Mouse (Mus musculus) hindbrain, embryonic 10.5 days (tissue): ENCODE measurements at regions not wholly inside any gene's neighbourhood (a gene's known extent, or its start where the extent isn't known, plus 50 kb on each side); places are given as distances from the start of the nearest gene placed in this dataset.
"Not testable (repeated sequence)": the region's sequence is repeated elsewhere in the genome, so short reads cannot be mapped to it uniquely, and the experiment has no call there.

ENCODE experiments used
- DNase-seq: peaks from one replicate; pipeline ENCODE4 v3.0.0-alpha.2; 2017; ENCODE audit warnings: low spot score
- H3K27ac ChIP-seq: fragments of 300-500 bp; sonication (generic); 2 replicates; pipeline ENCODE4 v1.5.1; 2016; ENCODE audit warnings: mild to moderate bottlenecking, moderate library complexity
- H3K27me3 ChIP-seq: fragments of 300-500 bp; sonication (generic); 2 replicates; pipeline ENCODE4 v1.6.1; 2016; ENCODE audit warnings: mild to moderate bottlenecking; ENCODE audit not compliant: poor library complexity, insufficient read depth, severe bottlenecking
- H3K36me3 ChIP-seq: fragments of 300-500 bp; sonication (generic); 2 replicates; pipeline ENCODE4 v1.6.1; 2016; ENCODE audit warnings: mild to moderate bottlenecking, moderate library complexity
- H3K4me1 ChIP-seq: fragments of 300-500 bp; sonication (generic); replicated peaks from 2 replicates; pipeline ENCODE4 v1.6.1; 2016; ENCODE audit warnings: mild to moderate bottlenecking
- H3K4me3 ChIP-seq: fragments of 300-500 bp; sonication (generic); 2 replicates; pipeline ENCODE4 v1.5.1; 2016; ENCODE audit warnings: mild to moderate bottlenecking, moderate library complexity
- H3K9me3 ChIP-seq: fragments of 300-500 bp; sonication (generic); 2 replicates; pipeline ENCODE4 v1.6.1; 2016; ENCODE audit warnings: mild to moderate bottlenecking, moderate library complexity
- WGBS: fragments of 180-500 bp; shearing (Covaris S2); methylation state at CpG from one replicate; pipeline ENCODE4 v1.1.7; 2016; 5-methylcytosine and 5-hydroxymethylcytosine counted together

DNA sequence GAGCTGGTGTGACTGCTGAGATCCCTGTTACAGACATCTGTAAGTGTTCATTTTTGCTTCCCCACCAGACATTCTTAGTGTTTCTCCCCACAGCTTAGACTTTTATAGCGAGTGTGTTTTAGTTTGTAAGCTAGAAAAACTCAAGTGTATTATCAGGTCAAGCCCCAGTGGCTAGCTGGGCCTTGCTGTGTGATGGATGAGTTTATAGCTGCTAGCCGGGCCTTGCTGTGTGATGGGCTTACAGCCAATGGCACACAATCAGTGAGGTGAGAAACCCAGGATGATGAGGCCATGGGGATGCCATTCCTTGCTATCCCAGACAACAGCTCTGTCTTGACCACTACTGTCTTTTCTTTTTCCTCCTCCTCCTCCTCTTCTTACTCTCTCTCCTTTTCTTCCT is 197.7 kb upstream of the Dpp6 start:
- H3K27me3 ChIP-seq = no peaks in the 10 kb centered on the region
- no peaks in the 10 kb centered on the region for H3K36me3 ChIP-seq
- H3K4me1 ChIP-seq = no peaks in the 10 kb centered on the region
- H3K4me3 ChIP-seq = no peak overlapping the region
- H3K9me3 ChIP-seq = no peaks in the 10 kb centered on the region
- WGBS = 84% methylated on average over 2 of the region's 2 CpGs
- DNase-seq = no peak
- no peak overlapping the region for H3K27ac ChIP-seq

DNA sequence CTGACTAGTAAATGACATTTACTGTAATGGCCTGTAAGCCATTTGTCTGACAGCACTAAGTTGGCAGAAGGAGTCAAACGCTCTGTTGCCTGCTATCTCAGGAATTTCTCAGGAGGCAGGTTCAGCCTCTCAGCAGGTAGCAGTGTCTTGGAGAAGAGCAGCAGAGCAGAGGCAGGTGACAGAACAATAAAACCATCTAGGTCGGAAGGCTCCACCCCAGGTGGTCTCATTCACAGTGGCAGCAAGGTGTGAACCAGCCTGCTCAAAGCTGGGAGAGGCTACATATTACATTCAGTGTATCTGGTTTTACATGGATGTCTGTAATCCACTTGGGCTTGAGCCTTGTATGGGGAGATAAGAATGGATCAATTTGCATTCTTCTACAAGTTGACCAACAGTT is 194.9 kb upstream of the Dpp6 start:
- Histone ChIP-seq H3K27ac (no peak overlapping the region), H3K4me1 (no peaks in the 10 kb centered on the region), H3K9me3 (no peaks in the 10 kb centered on the region), H3K4me3 (no peak overlapping the region), H3K36me3 (no peaks in the 10 kb centered on the region), H3K27me3 (no peaks in the 10 kb centered on the region)
- DNase-seq = no peak
- WGBS = 41% methylated on average over 2 of the region's 2 CpGs

DNA sequence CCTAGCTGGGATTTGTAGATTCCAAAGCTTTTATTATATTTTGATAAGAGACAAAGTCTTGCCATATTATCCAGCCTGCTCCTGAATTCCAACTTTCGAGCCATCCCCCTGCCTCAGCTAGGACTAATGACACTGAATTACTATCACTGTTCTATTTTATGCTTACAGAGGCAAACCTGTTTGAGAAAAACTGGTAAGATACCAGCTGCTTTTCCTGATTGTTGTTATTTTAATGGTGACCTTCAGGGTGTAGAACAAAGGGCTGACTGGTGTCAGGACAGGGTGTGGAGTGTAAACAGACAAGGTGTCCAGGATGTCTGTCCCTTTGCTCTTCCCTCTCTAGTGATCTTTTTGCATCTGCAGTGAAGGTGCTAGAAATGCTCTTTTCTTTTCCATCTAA is 145.5 kb upstream of the Dpp6 start:
- no peak overlapping the region for H3K4me3 ChIP-seq
- no peaks in the 10 kb centered on the region for H3K9me3 ChIP-seq
- WGBS = 72% methylated on average over 1 of the region's 1 CpGs
- H3K4me1 ChIP-seq = no peaks in the 10 kb centered on the region
- no peak for DNase-seq
- no peaks in the 10 kb centered on the region for H3K27me3 ChIP-seq
- no peaks in the 10 kb centered on the region for H3K36me3 ChIP-seq
- no peak overlapping the region for H3K27ac ChIP-seq

DNA sequence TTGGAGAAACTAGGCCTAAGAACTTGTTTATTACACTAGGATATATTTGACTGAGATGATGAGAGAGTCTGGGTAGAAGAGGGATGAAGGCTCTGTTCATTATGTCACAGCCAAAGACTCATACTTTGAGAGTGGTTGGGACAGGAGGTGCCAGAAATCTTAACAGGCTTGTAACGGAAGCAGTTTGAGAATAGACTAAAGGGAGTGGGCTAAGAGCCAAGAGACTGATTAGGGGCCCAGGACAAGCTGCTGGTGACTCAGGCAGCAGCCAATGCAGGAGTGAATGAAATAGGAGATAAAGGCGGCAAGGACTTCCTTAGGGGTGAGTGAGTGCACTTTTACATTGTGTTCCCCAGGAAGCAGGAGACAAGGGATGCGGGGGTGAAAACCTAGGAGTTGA is 127.2 kb upstream of the Dpp6 start:
- no peaks in the 10 kb centered on the region for H3K4me1 ChIP-seq
- H3K9me3 ChIP-seq = 0 out of 2 replicates have a peak, but pooled peaks cover 3% of the 10 kb centered on the region
- no peaks in the 10 kb centered on the region for H3K36me3 ChIP-seq
- DNase-seq = no peak
- H3K4me3 ChIP-seq = no peak overlapping the region
- H3K27ac ChIP-seq = no peak overlapping the region
- H3K27me3 ChIP-seq = no peaks in the 10 kb centered on the region
- WGBS = 79% methylated on average over 3 of the region's 3 CpGs

DNA sequence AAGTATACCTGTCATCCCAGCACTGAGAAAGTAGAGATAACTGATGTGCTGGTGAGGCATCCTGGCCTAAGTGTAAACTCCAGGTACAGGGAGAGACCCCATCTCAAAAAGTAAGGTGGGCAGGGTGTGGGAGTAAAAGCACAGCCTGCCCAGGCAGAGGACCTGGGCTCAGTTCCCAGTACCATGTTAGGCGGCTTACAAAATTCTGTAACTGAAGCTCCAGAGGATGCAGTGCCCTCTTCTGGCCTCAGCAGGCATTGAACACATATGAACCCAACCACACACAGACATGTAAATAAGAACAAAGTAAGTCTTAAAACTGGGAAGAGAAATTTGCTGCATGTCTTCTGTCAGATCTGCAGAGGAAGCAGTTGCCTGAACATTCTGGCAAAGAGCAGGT is 125.9 kb upstream of the Dpp6 start:
- 0 out of 2 replicates have a peak, but pooled peaks cover 3% of the 10 kb centered on the region for H3K9me3 ChIP-seq
- H3K27ac ChIP-seq = no peak overlapping the region
- no peaks in the 10 kb centered on the region for H3K4me1 ChIP-seq
- H3K27me3 ChIP-seq = no peaks in the 10 kb centered on the region
- H3K36me3 ChIP-seq = no peaks in the 10 kb centered on the region
- no peak overlapping the region for H3K4me3 ChIP-seq
- 89% methylated on average over 1 of the region's 1 CpGs for WGBS
- no peak for DNase-seq

DNA sequence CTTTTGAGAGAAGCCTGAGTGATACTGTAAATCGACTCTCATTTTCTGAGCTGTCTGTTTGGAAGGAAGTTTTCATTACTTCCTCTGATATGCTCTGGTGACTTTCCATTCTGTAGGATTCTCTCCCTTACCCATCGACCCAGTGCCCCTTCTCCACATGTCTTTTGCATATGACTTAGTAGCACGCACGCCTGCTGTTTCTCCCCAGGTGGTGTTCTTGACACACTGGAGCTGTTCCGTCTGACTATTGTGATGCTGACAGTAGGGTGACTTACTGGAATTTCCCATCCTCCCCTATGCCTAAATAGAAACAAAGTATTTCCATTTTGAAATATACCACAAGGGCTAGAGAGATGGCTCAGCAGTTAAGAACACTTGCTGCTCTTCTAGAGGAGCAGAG is 125.0 kb upstream of the Dpp6 start:
- H3K4me3 ChIP-seq = no peak overlapping the region
- H3K9me3 ChIP-seq = 0 out of 2 replicates have a peak, but pooled peaks cover 3% of the 10 kb centered on the region
- WGBS = 17% methylated on average over 5 of the region's 5 CpGs
- H3K4me1 ChIP-seq = no peaks in the 10 kb centered on the region
- DNase-seq = no peak
- no peaks in the 10 kb centered on the region for H3K36me3 ChIP-seq
- no peak overlapping the region for H3K27ac ChIP-seq
- no peaks in the 10 kb centered on the region for H3K27me3 ChIP-seq

DNA sequence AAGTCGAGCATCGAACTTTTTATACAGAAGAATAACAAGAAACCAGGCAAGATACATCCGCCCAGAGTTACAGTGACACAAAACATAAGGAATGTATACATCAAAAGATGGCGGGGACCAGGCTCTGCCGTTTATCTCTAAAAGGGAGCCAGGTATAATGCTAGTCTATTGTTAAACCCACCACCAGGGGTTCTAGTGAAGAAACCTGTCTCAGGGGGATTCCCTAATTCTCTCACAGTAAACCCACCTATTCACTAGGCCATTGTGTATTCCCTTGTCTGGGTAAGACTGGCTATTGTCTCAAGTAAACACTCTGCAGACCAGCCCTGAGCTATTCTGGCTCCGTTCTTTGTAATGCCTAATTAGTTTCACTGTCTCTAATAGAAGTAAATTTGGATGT is 113.4 kb upstream of the Dpp6 start:
- not testable (repeated sequence) for H3K36me3 ChIP-seq, H3K4me1 ChIP-seq, H3K27ac ChIP-seq, DNase-seq, H3K27me3 ChIP-seq, H3K4me3 ChIP-seq, H3K9me3 ChIP-seq
- 64% methylated on average over 6 of the region's 6 CpGs for WGBS

DNA sequence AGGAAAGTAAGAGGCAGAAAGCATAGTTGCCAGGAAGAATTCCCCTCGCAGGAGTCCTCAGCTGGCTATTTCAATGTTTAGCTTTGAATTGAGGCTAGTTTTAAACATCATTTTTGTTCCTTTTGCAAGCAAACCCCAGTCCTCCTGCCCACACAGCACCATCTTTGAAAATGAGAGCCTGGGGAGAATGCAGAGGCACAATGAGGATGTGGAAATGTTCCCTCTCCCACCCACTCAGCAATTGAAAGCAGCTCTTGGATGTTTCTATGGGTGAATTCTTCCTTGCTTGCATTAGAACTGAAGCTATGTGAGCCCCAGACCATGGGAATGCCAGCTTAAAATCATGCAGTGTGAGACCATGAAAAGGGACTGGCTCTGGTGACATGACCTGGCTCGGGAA is 109.3 kb upstream of the Dpp6 start:
- no peak for DNase-seq
- H3K36me3 ChIP-seq = no peaks in the 10 kb centered on the region
- WGBS = 77% methylated on average over 2 of the region's 2 CpGs
- H3K9me3 ChIP-seq = no peaks in the 10 kb centered on the region
- H3K27me3 ChIP-seq = no peaks in the 10 kb centered on the region
- no peak overlapping the region for H3K4me3 ChIP-seq
- H3K27ac ChIP-seq = no peak overlapping the region
- H3K4me1 ChIP-seq = no peaks in the 10 kb centered on the region

DNA sequence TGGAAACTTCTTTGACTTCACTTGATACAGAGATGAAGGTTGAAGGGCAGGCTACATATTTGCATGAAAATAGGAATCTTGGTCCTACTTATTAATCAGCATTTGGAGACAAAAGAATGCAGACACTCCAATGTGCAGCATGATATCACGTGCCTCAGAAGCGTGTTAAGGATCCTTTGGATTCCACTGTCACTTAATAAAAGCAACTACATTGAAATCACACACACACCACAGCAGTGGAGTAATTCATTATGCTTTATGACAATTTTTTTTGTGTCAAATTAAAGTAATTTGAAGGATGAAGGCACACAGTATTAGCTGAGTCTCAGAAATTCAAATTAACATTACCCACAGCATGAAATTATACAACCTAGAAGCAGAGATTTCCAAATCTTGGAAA is 92.5 kb upstream of the Dpp6 start:
- Histone ChIP-seq H3K27me3 (no peaks in the 10 kb centered on the region), H3K9me3 (no peaks in the 10 kb centered on the region), H3K36me3 (no peaks in the 10 kb centered on the region), H3K4me3 (no peak overlapping the region), H3K27ac (no peak overlapping the region), H3K4me1 (no peaks in the 10 kb centered on the region)
- DNase-seq = no peak
- 67% methylated on average over 2 of the region's 2 CpGs for WGBS

DNA sequence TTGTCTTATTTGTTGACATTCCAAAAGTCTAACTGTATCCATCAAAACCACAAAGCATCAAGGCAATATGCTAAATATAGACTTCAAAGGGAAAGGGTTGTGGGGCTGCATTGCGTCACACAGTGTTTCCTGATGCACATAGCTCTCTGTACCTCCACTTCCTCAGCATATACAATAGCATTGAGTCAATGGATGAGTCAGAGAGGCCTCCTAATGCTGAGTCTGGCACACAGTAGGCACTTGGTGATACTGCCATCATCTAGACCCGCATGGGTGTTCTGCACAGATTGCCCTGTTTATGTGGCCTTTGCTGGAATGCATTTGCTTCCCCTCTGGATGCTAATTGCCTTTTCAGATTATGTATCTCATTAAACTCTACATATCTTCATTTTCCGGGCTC is 91.0 kb upstream of the Dpp6 start:
- WGBS = 86% methylated on average over 3 of the region's 3 CpGs
- Histone ChIP-seq H3K36me3 (no peaks in the 10 kb centered on the region), H3K4me3 (no peak overlapping the region), H3K4me1 (no peaks in the 10 kb centered on the region), H3K27ac (no peak overlapping the region), H3K9me3 (no peaks in the 10 kb centered on the region), H3K27me3 (no peaks in the 10 kb centered on the region)
- no peak for DNase-seq

DNA sequence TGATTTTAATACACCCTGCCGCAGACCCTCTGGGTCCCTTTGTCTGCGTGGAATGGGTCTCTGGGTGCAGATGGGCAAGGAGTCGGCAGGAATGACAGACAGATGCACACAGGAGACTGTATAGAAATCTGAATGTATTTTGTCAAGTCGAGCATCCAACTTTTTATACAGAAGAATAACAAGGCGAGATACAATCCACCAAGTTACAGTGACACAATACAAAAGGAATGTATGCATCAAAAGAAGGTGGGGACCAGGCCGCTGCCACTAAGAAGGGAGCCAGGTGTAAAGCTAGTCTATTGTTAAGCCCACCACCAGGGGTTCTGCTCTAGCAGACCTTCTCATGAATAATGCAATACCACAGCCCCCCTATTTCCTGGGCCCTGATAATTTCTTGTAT is 65.8 kb upstream of the Dpp6 start:
- not testable (repeated sequence) for H3K4me3 ChIP-seq, H3K36me3 ChIP-seq, H3K27me3 ChIP-seq, DNase-seq, H3K4me1 ChIP-seq, H3K9me3 ChIP-seq, H3K27ac ChIP-seq
- WGBS = 86% methylated on average over 6 of the region's 6 CpGs

DNA sequence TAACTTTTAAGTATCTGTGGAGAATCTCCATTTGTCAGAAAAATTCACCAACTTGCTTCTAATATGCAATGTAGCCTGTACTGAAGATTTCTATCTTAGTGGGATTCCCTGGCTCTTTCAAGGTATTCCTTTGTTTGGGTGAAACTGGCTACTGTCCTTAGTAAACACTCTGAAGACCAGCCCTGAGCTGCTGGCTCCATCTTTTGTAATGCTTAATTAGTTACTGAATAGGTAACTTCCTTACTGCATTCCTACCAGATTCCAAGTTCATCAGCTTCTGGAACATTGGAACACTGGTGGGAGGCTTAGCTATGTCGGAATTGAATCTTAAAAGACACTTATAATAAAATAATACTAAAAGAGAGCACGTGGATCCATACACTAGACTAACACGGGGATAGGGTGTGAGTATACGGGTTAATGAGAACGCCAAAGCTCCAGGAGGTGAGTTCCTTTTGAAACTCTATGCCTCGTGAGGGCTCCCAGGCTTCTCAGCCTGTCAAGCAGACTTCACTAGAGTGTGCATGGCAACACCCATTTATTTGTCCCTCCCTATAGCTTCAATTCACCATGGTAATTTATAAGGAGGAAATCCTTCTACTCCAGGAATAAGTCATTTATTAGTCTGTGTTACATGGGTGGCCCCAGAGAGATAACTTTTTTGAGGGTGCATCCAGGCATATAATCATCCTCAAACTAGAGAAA is 65.2 kb upstream of the Dpp6 start:
- H3K9me3 ChIP-seq = not testable (repeated sequence)
- 81% methylated on average over 6 of the region's 6 CpGs for WGBS

DNA sequence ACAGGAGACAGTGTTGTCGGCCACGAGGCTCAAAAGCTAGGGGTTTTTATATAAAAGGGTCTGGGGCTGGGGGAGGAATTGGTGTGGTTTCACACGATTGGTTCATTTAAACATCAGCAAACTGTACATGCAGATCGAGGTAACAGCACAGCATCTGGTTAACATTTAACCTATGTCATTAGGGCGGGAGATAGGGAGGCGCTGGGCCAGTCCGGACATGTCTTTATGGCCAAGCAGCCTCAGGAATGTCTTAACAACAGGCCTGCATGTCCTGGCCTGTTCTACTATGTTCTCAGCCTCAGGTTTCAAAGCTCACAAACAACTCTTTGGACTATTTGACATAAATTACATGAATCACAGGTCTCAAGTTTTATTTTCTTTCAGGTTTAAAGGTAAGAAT is 62.9 kb upstream of the Dpp6 start:
- H3K4me1 ChIP-seq, H3K27me3 ChIP-seq, DNase-seq, H3K9me3 ChIP-seq, H3K4me3 ChIP-seq, H3K27ac ChIP-seq, H3K36me3 ChIP-seq: not testable (repeated sequence)
- WGBS = 88% methylated on average over 7 of the region's 7 CpGs

More for the DNA sequence above, 65.2 kb upstream of the Dpp6 start:
- not testable (repeated sequence) for H3K4me1 ChIP-seq, H3K27ac ChIP-seq, H3K4me3 ChIP-seq, H3K27me3 ChIP-seq, H3K36me3 ChIP-seq, DNase-seq
